Mouse (Mus musculus): ENCODE measurements around the gene Gramd2.

Gramd2 gene
- long read RNA-seq, experiment 1: 0 reads
- long read RNA-seq, experiment 2: 0 reads

- intact Hi-C loops (cut with DNase I): loop anchor here (5.0 kb wide), 1 partner anchor 113 kb away; no protein-coding TSS in a partner anchor
These were observed at the start of gene Gramd2 for GRCm38 (mm10) chr9:59679678-59680533. Gene Gramd2, plus strand, starts transcription at chr9:59680144.

- intact Hi-C loops (cut with DNase I): no loop called here
These were observed 41.6 kb upstream of the Gramd2 start for GRCm38 (mm10) chr9:59638372-59638771.

GRCm38 (mm10) chr9:59639936-59640335 is 40.0 kb upstream of the Gramd2 start:
- intact Hi-C loops (cut with DNase I): no loop called here

- intact Hi-C loops (cut with DNase I): no loop called here
These were observed 38.6 kb upstream of the Gramd2 start for GRCm38 (mm10) chr9:59641320-59641719.

GRCm38 (mm10) chr9:59649911-59650310 is 30.0 kb upstream of the Gramd2 start:
- intact Hi-C loops (cut with DNase I): no loop called here

GRCm38 (mm10) chr9:59653371-59653770 is 26.6 kb upstream of the Gramd2 start:
- intact Hi-C loops (cut with DNase I): no loop called here

- intact Hi-C loops (cut with DNase I): no loop called here
These were observed 25.4 kb upstream of the Gramd2 start for GRCm38 (mm10) chr9:59654450-59654983.

GRCm38 (mm10) chr9:59655958-59656634 is 23.8 kb upstream of the Gramd2 start, which contains the start of gene Pkm:
Gene Pkm, plus strand, starts transcription at chr9:59656368.
- intact Hi-C loops (cut with DNase I): loop anchor here (5.0 kb wide), 1 partner anchor 39 kb away; the partner anchor contains the start of gene Parp6

- intact Hi-C loops (cut with DNase I): loop anchor here (5.0 kb wide), 1 partner anchor 40 kb away; the partner anchor contains the start of gene Parp6
These were observed 23.0 kb upstream of the Gramd2 start for GRCm38 (mm10) chr9:59656635-59657617.

GRCm38 (mm10) chr9:59658146-59658545 is 21.8 kb upstream of the Gramd2 start:
- intact Hi-C loops (cut with DNase I): loop anchor here (5.0 kb wide), 1 partner anchor 41 kb away; the partner anchor contains the start of gene Parp6

- intact Hi-C loops (cut with DNase I): loop anchor here (5.0 kb wide), 1 partner anchor 42 kb away; the partner anchor contains the start of gene Parp6
These were observed 20.6 kb upstream of the Gramd2 start for GRCm38 (mm10) chr9:59659036-59660026.

- intact Hi-C loops (cut with DNase I): no loop called here
These were observed 19.5 kb upstream of the Gramd2 start for GRCm38 (mm10) chr9:59660421-59660820.

GRCm38 (mm10) chr9:59661298-59661975 is 18.5 kb upstream of the Gramd2 start:
- intact Hi-C loops (cut with DNase I): no loop called here

- intact Hi-C loops (cut with DNase I): no loop called here
These were observed 16.7 kb upstream of the Gramd2 start for GRCm38 (mm10) chr9:59663226-59663625.

GRCm38 (mm10) chr9:59663957-59664356 is 16.0 kb upstream of the Gramd2 start:
- intact Hi-C loops (cut with DNase I): no loop called here

GRCm38 (mm10) chr9:59664664-59665256 is 15.2 kb upstream of the Gramd2 start:
- intact Hi-C loops (cut with DNase I): no loop called here

- intact Hi-C loops (cut with DNase I): no loop called here
These were observed 13.9 kb upstream of the Gramd2 start for GRCm38 (mm10) chr9:59666016-59666415.

- intact Hi-C loops (cut with DNase I): no loop called here
These were observed 13.1 kb upstream of the Gramd2 start for GRCm38 (mm10) chr9:59666813-59667212.
